In genomic region chr1:32463103-32463516, GRCm38 (mm10) we compare ENCODE assay signal across 14 mouse cellular contexts.
A peak's percentile ranks its signal among the peaks of the same experiment; 100 is the strongest.
DNase-seq lines count a peak whose midpoint lies in the region; ATAC-seq and TF ChIP-seq lines count a peak whose summit lies in the region.
"Had no signal": no experiment of that assay in that cellular context is flagged by ENCODE, and none has a peak within 500 bp of the region (broad histone marks: within the 10 kb centered on the region; RNA-seq: fewer than 3 reads in every experiment).

No protein-coding gene starts in this region.

- ATAC-seq in forebrain, embryonic 13.5 days, result peak; percentile 90
- no peak for ATAC-seq in forebrain, embryonic 11.5 days (replicated peaks; ENCODE audit: low FRiP score)
- no peak for ATAC-seq in erythroid progenitor cell, adult 5-6 weeks (replicated peaks; ENCODE audit: low FRiP score, poor library complexity, severe bottlenecking)
- ATAC-seq: activated CD4-positive, CD25-positive, alpha-beta regulatory T cell, adult 4 months had no signal

- H3K4me1 ChIP-seq in forebrain, embryonic 13.5 days, result no peaks in the 10 kb centered on the region
- H3K4me1 ChIP-seq in forebrain, embryonic 11.5 days (replicated peaks; ENCODE audit: control insufficient read depth, insufficient read depth, low read length), result no peaks in the 10 kb centered on the region
- H3K4me1 ChIP-seq: embryonic facial prominence, embryonic 15.5 days; limb, embryonic 13.5 days had no signal

- H3K27ac ChIP-seq in forebrain, embryonic 13.5 days, result no peak overlapping the region
- no peak overlapping the region for H3K27ac ChIP-seq in forebrain, embryonic 11.5 days (ENCODE audit: low read depth, low read length)
- H3K27ac ChIP-seq: embryonic facial prominence, embryonic 15.5 days; limb, embryonic 13.5 days had no signal

- H3K9me3 ChIP-seq in forebrain, embryonic 13.5 days (replicated peaks), result no peaks in the 10 kb centered on the region
- H3K9me3 ChIP-seq in forebrain, embryonic 11.5 days (ENCODE audit: control insufficient read depth, low read length), result no peaks in the 10 kb centered on the region
- H3K9me3 ChIP-seq: embryonic facial prominence, embryonic 15.5 days; limb, embryonic 13.5 days had no signal

- no peaks in the 10 kb centered on the region for H3K36me3 ChIP-seq in forebrain, embryonic 13.5 days (ENCODE audit: poor library complexity, severe bottlenecking)
- no peaks in the 10 kb centered on the region for H3K36me3 ChIP-seq in forebrain, embryonic 11.5 days (ENCODE audit: control insufficient read depth, insufficient read depth, low read length)
- H3K36me3 ChIP-seq: embryonic facial prominence, embryonic 15.5 days; limb, embryonic 13.5 days had no signal

- H3K4me2 ChIP-seq in forebrain, embryonic 13.5 days, result no peak overlapping the region
- H3K4me2 ChIP-seq in forebrain, embryonic 11.5 days (ENCODE audit: low read depth, low read length, severe bottlenecking), result no peak overlapping the region
- H3K4me2 ChIP-seq: embryonic facial prominence, embryonic 15.5 days; limb, embryonic 13.5 days; lung, embryonic 14.5 days had no signal

- no peak for TF ChIP-seq CTCF in brain, embryonic 14.5 days (IDR thresholded peaks at IDR 0.05; ENCODE audit: borderline replicate concordance, extremely low read depth, insufficient read depth, insufficient read length)

- TF ChIP-seq POLR2A in brain, embryonic 14.5 days (IDR thresholded peaks at IDR 0.05; ENCODE audit: borderline replicate concordance, extremely low read depth, insufficient read depth, insufficient read length, poor library complexity, severe bottlenecking), result no peak

- DNase-seq in forebrain, embryonic 11.5 days (ENCODE audit: low spot score), result no peak
- peak; percentile 87 for DNase-seq in brain, embryonic 14.5 days (ENCODE audit: low read depth)
- peak; percentile 41 to 76 for DNase-seq in cerebellum, postnatal 36 days
- DNase-seq in left cerebral cortex, postnatal 14 days (ENCODE audit: low spot score in 2 of 2), result peak; percentile 35 to 60
- DNase-seq in gastrocnemius, postnatal 10 days, result no peak
- no peak for DNase-seq in Muller cell, postnatal 12 days (ENCODE audit: inconsistent ontology term)
- DNase-seq: kidney, postnatal 10 days; lung, embryonic 14.5 days; thymus, adult 2 months had no signal

- H3K4me3 ChIP-seq in forebrain, embryonic 13.5 days, result no peak overlapping the region
- H3K4me3 ChIP-seq in forebrain, embryonic 11.5 days (ENCODE audit: low read depth, low read length), result no peak overlapping the region
- H3K4me3 ChIP-seq: embryonic facial prominence, embryonic 15.5 days; limb, embryonic 13.5 days had no signal

- no peaks in the 10 kb centered on the region for H3K27me3 ChIP-seq in forebrain, embryonic 13.5 days
- no peaks in the 10 kb centered on the region for H3K27me3 ChIP-seq in forebrain, embryonic 11.5 days (ENCODE audit: control insufficient read depth, insufficient read depth, low read length)
- H3K27me3 ChIP-seq: embryonic facial prominence, embryonic 15.5 days; limb, embryonic 13.5 days had no signal

- WGBS in forebrain, embryonic 13.5 days, result 61% methylated on average over 6 of the region's 6 CpGs
- WGBS in forebrain, embryonic 11.5 days, result 88% methylated on average over 6 of the region's 6 CpGs

- H3K9ac ChIP-seq in forebrain, embryonic 13.5 days, result no peak overlapping the region
- no peak overlapping the region for H3K9ac ChIP-seq in forebrain, embryonic 11.5 days (ENCODE audit: low read length)
- H3K9ac ChIP-seq: embryonic facial prominence, embryonic 15.5 days; limb, embryonic 13.5 days; lung, embryonic 14.5 days had no signal

- intact Hi-C loops in left cerebral cortex, postnatal 14 days (cut with DNase I), result no loop called here

Comparison
In these comparisons a context has a peak if more than half of its experiments do, and no peak if none do; other contexts are left out.
1. DNase-seq: peak in brain, embryonic 14.5 days (single experiment), cerebellum, postnatal 36 days (2 of 2) and left cerebral cortex, postnatal 14 days (2 of 2); none in forebrain, embryonic 11.5 days (single experiment), gastrocnemius, postnatal 10 days (single experiment) and Muller cell, postnatal 12 days (single experiment).